Mouse (Mus musculus): ENCODE results near the gene Lrch3. TPM values are rescaled to one million over a fixed set of nuclear protein-coding genes. Genes with fewer than 3 reads are reported as not detected.

Lrch3 gene
- polyA plus RNA-seq, 1 experiment: 32.5 TPM

DNA sequence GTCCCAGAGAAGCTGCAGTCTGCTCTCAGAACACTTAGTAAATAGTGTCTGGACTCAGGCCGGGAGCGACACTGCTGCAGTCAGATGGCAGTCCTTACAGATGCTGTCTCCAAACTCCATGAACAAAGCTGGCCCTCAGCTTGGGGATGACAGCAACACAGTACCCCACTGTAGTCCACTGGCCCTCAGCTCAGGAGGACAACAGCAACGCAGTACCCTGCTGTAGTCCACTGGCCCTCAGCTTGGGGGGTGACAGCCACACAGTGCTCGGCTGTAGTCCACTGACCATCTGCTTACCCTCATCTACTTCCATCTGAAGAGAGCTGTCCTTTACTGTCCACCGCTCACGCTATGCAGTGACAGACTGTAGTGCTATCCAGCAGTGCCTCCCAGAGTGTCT, 96.3 kb downstream of the Lrch3 start:
- no peaks in the 10 kb centered on the region for H3K27me3 ChIP-seq (ENCODE audit: control insufficient read depth, insufficient read depth, low read length, poor library complexity, severe bottlenecking)
- no peak overlapping the region for H3K4me3 ChIP-seq (ENCODE audit: low read depth, low read length)
- TF ChIP-seq EP300 (IDR thresholded peaks at IDR 0.05; ENCODE audit: insufficient read depth, low read depth, low read length) (no peak), CTCF (IDR thresholded peaks at IDR 0.05; ENCODE audit: low read depth, low read length) (no peak), POLR2A (IDR thresholded peaks at IDR 0.05; ENCODE audit: insufficient read depth, low read length) (no peak)
- no peak overlapping the region for H3K27ac ChIP-seq (ENCODE audit: insufficient read depth, low read length)
- H3K9me3 ChIP-seq (replicated peaks; ENCODE audit: control insufficient read depth, insufficient read depth, low read length, poor library complexity, severe bottlenecking): no peaks in the 10 kb centered on the region
- H3K4me1 ChIP-seq (ENCODE audit: control insufficient read depth, insufficient read depth, low read length): peaks cover 2% of the 10 kb centered on the region
- no peak overlapping the region for H3K9ac ChIP-seq (ENCODE audit: low read depth, poor library complexity, severe bottlenecking)
- peaks cover 6% of the 10 kb centered on the region for H3K36me3 ChIP-seq (ENCODE audit: control insufficient read depth, insufficient read depth, low read length, poor library complexity, severe bottlenecking)

DNA sequence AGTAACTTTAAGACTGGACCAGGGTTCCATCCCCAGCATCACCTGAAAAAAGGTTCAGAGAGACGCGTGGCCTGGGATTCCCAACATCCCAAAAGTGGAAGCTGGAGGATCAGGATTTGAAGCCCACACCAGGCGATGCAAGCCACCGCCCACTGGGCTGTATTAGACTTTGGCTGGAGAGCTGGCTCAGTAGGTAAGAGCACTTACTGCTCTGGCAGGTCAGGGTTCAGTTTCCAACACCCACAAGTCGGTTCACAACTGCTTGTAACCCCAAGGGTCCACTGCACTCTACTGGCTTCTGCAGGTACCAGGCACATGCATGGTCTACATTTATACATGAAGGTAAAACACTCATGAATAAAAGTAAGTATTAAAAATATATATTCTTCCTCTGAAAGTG, 99.9 kb downstream of the Lrch3 start:
- peaks cover 6% of the 10 kb centered on the region for H3K36me3 ChIP-seq (ENCODE audit: control insufficient read depth, insufficient read depth, low read length, poor library complexity, severe bottlenecking)
- no peak overlapping the region for H3K4me3 ChIP-seq (ENCODE audit: low read depth, low read length)
- no peak overlapping the region for H3K9ac ChIP-seq (ENCODE audit: low read depth, poor library complexity, severe bottlenecking)
- no peak for TF ChIP-seq POLR2A (IDR thresholded peaks at IDR 0.05; ENCODE audit: insufficient read depth, low read length)
- TF ChIP-seq EP300 (IDR thresholded peaks at IDR 0.05; ENCODE audit: insufficient read depth, low read depth, low read length): no peak
- no peak for TF ChIP-seq CTCF (IDR thresholded peaks at IDR 0.05; ENCODE audit: low read depth, low read length)
- H3K27me3 ChIP-seq (ENCODE audit: control insufficient read depth, insufficient read depth, low read length, poor library complexity, severe bottlenecking): no peaks in the 10 kb centered on the region
- no peaks in the 10 kb centered on the region for H3K9me3 ChIP-seq (replicated peaks; ENCODE audit: control insufficient read depth, insufficient read depth, low read length, poor library complexity, severe bottlenecking)
- H3K4me1 ChIP-seq (ENCODE audit: control insufficient read depth, insufficient read depth, low read length): peaks cover 2% of the 10 kb centered on the region
- H3K27ac ChIP-seq (ENCODE audit: insufficient read depth, low read length): no peak overlapping the region

DNA sequence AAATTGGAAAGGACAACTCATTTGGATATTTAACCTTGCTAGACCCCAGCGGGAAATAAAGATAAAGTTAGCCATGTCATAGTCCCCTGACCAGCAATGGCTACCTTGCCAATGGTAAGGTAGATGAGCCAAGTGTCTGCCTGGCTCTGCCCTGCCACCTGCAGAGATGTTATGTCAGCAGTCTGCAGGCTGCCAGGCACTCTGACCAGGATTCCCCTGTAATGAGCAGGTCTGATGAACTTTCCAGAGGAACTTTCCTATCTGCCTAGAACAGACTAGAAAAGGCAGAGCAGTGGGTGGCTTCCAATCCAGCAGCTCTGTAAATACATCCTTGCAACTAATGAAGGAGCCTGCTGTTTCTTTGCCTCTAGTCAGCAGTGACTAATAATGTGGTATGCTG, 101.0 kb downstream of the Lrch3 start:
- Histone ChIP-seq H3K4me1 (ENCODE audit: control insufficient read depth, insufficient read depth, low read length) (peaks cover 2% of the 10 kb centered on the region), H3K4me3 (ENCODE audit: low read depth, low read length) (no peak overlapping the region)

DNA sequence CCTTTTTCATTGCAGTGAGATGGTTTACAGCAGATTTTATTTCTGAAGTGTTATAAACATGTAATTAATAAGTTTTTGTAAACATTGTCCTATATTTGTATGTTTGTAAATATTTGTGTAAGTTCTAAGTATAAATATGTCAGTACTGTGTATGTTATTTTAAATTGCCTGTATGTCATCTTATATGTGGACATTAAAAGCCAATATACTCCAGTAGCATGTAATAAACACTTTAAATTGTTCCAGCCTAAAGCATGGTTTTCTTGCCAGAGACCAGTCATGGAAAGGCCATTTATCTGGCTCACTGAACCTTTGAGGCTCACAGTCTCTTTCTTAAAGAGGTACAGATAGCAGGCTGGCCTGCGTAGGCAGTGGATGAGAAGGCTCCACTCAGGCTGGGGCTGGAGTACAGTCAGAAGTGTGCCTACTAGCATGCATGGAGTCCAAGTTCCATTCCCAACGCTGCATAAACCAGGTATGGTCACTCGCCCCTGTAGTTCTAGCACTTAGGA, 101.6 kb downstream of the Lrch3 start:
- TF ChIP-seq POLR2A (IDR thresholded peaks at IDR 0.05; ENCODE audit: insufficient read depth, low read length) (no peak), CTCF (IDR thresholded peaks at IDR 0.05; ENCODE audit: low read depth, low read length) (no peak), EP300 (IDR thresholded peaks at IDR 0.05; ENCODE audit: insufficient read depth, low read depth, low read length) (no peak)
- peaks cover 6% of the 10 kb centered on the region; the same call in 1 of the 2 replicates for H3K36me3 ChIP-seq (ENCODE audit: control insufficient read depth, insufficient read depth, low read length, poor library complexity, severe bottlenecking)

More for the DNA sequence above, 101.0 kb downstream of the Lrch3 start:
- no peaks in the 10 kb centered on the region for H3K9me3 ChIP-seq (replicated peaks; ENCODE audit: control insufficient read depth, insufficient read depth, low read length, poor library complexity, severe bottlenecking)
- no peaks in the 10 kb centered on the region for H3K27me3 ChIP-seq (ENCODE audit: control insufficient read depth, insufficient read depth, low read length, poor library complexity, severe bottlenecking)
- no peak overlapping the region for H3K27ac ChIP-seq (ENCODE audit: insufficient read depth, low read length)
- TF ChIP-seq POLR2A (IDR thresholded peaks at IDR 0.05; ENCODE audit: insufficient read depth, low read length) (no peak), EP300 (IDR thresholded peaks at IDR 0.05; ENCODE audit: insufficient read depth, low read depth, low read length) (no peak), CTCF (IDR thresholded peaks at IDR 0.05; ENCODE audit: low read depth, low read length) (no peak)
- no peak overlapping the region for H3K9ac ChIP-seq (ENCODE audit: low read depth, poor library complexity, severe bottlenecking)
- H3K36me3 ChIP-seq (ENCODE audit: control insufficient read depth, insufficient read depth, low read length, poor library complexity, severe bottlenecking): peaks cover 6% of the 10 kb centered on the region; the same call in 1 of the 2 replicates

DNA sequence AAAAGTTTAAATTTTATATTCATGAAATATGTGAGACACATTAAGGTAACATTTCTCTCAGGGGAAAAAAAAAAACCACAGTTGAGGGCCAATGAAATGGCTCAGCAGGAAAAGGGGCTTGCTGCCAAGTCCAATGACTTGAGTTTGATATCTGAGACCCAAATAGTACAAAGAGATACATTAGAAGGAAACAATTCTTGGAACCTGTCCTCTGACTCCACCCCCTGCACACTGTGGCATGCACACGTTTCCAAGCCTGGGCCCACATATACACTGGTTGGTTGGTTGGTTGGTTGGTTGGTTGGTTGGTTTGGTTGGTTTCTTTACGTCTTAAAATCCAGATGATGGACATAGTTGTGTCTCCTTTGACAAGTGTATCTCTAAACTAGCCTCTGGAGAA, 102.1 kb downstream of the Lrch3 start:
- H3K27ac ChIP-seq (ENCODE audit: insufficient read depth, low read length): no peak overlapping the region
- no peaks in the 10 kb centered on the region for H3K9me3 ChIP-seq (replicated peaks; ENCODE audit: control insufficient read depth, insufficient read depth, low read length, poor library complexity, severe bottlenecking)
- H3K9ac ChIP-seq (ENCODE audit: low read depth, poor library complexity, severe bottlenecking): no peak overlapping the region
- TF ChIP-seq POLR2A (IDR thresholded peaks at IDR 0.05; ENCODE audit: insufficient read depth, low read length) (no peak), EP300 (IDR thresholded peaks at IDR 0.05; ENCODE audit: insufficient read depth, low read depth, low read length) (no peak), CTCF (IDR thresholded peaks at IDR 0.05; ENCODE audit: low read depth, low read length) (no peak)
- H3K36me3 ChIP-seq (ENCODE audit: control insufficient read depth, insufficient read depth, low read length, poor library complexity, severe bottlenecking): peaks cover 6% of the 10 kb centered on the region; the same call in 1 of the 2 replicates
- no peak overlapping the region for H3K4me3 ChIP-seq (ENCODE audit: low read depth, low read length)
- H3K4me1 ChIP-seq (ENCODE audit: control insufficient read depth, insufficient read depth, low read length): peaks cover 2% of the 10 kb centered on the region
- no peaks in the 10 kb centered on the region for H3K27me3 ChIP-seq (ENCODE audit: control insufficient read depth, insufficient read depth, low read length, poor library complexity, severe bottlenecking)

More for the DNA sequence above, 101.6 kb downstream of the Lrch3 start:
- Histone ChIP-seq H3K9me3 (replicated peaks; ENCODE audit: control insufficient read depth, insufficient read depth, low read length, poor library complexity, severe bottlenecking) (no peaks in the 10 kb centered on the region), H3K27ac (ENCODE audit: insufficient read depth, low read length) (no peak overlapping the region), H3K9ac (ENCODE audit: low read depth, poor library complexity, severe bottlenecking) (no peak overlapping the region), H3K4me1 (ENCODE audit: control insufficient read depth, insufficient read depth, low read length) (peaks cover 2% of the 10 kb centered on the region), H3K27me3 (ENCODE audit: control insufficient read depth, insufficient read depth, low read length, poor library complexity, severe bottlenecking) (no peaks in the 10 kb centered on the region), H3K4me3 (ENCODE audit: low read depth, low read length) (no peak overlapping the region)

DNA sequence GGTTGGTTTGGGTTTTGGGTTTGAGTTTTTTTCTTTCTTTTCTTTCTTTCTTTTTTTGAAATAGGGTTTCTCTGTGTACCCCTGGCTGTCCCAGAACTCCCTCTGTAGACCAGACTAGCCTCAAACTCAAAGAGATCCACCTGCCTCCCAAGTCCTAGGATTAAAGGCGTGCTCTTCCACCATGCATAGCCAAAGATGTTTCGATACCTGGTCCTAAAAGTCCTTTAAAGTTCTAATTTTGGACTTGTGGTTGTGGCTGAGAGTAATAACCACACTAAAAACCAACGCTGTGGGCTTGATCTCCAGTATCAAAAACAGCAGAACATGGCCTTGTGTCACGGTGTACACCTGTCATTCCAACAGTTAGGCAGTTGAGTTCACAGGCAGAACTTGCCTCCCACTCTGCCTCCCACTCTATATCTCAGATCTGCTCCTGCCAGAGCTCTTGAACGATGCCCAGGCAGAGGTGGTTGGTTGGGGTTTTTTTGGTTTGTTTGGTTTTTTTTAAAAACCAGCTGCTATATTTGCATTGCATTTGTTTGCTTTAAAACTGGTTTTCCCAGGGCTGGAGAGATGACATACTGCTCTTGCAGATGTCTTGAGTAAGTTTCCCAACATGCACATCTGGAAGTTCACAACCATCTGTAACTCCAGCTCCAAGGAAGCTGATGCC, 103.9 kb downstream of the Lrch3 start:
- H3K9ac ChIP-seq (ENCODE audit: low read depth, poor library complexity, severe bottlenecking): no peak overlapping the region
- H3K27me3 ChIP-seq (ENCODE audit: control insufficient read depth, insufficient read depth, low read length, poor library complexity, severe bottlenecking): no peaks in the 10 kb centered on the region
- no peak overlapping the region for H3K4me3 ChIP-seq (ENCODE audit: low read depth, low read length)
- peaks cover 3% of the 10 kb centered on the region; the same call in 1 of the 2 replicates for H3K36me3 ChIP-seq (ENCODE audit: control insufficient read depth, insufficient read depth, low read length, poor library complexity, severe bottlenecking)
- H3K9me3 ChIP-seq (replicated peaks; ENCODE audit: control insufficient read depth, insufficient read depth, low read length, poor library complexity, severe bottlenecking): no peaks in the 10 kb centered on the region
- no peaks in the 10 kb centered on the region for H3K4me1 ChIP-seq (ENCODE audit: control insufficient read depth, insufficient read depth, low read length)
- no peak overlapping the region for H3K27ac ChIP-seq (ENCODE audit: insufficient read depth, low read length)
- TF ChIP-seq CTCF (IDR thresholded peaks at IDR 0.05; ENCODE audit: low read depth, low read length) (no peak), EP300 (IDR thresholded peaks at IDR 0.05; ENCODE audit: insufficient read depth, low read depth, low read length) (no peak), POLR2A (IDR thresholded peaks at IDR 0.05; ENCODE audit: insufficient read depth, low read length) (no peak)
